Mouse (Mus musculus): ENCODE results near the gene Rccd1.
"Not testable (repeated sequence)": the region's sequence is repeated elsewhere in the genome, so short reads cannot be mapped to it uniquely, and the experiment has no call there.

The Rccd1 gene

DNA sequence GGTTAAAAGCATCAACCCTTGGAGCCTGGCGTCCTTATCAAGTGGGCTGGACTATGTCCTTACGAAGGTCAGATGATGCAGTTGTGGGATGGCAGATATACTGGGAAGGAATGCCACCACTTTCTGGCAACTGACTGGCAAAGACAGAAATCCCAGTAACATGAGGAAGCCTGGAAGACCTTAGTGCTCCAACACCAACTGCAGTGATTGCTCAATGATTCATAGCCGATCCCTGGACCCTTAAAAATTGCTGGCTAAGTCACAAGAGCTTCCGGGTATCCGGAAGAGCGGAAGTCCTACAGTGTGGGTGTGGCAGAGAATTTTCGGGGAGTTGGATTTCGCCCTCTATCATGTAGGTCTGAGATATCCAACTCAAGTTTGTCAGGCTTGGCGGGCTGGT lies 21.9 kb upstream of the Rccd1 start:
- no peak for DNase-seq (ENCODE audit: low spot score in 2 of 2)

DNA sequence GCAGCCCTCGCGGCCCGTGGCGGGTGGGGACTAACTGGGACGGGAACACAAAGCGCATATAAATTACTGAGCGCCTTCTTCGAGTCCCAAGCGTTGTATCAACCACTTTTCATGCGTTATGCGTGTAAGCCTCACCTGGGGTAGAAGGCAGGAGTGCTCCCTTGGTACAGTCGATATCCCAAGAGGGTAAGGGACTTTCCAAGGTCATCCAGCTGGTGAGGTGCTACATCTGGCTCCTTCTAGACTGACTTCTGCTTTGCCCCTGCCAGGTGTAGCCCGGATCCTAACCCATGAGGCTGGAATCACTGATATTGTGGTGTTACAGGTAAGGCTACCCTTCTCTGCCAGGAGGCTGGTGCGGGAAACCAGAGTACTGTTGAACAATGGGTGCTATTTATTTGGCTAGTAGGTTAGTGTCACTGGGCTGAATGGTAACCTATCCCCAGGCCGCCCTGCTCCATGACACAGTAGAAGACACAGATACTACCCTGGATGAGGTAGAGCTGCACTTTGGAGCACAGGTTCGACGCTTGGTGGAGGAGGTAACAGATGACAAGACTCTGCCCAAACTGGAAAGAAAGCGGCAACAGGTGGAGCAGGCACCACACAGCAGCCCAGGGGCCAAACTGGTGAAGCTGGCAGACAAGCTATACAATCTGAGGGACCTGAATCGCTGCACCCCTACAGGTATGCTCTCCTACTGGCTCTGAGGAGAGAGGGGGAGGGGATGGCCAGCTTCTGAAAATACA lies 19.2 kb upstream of the Rccd1 start:
- no peak for DNase-seq (ENCODE audit: low spot score in 2 of 2)

DNA sequence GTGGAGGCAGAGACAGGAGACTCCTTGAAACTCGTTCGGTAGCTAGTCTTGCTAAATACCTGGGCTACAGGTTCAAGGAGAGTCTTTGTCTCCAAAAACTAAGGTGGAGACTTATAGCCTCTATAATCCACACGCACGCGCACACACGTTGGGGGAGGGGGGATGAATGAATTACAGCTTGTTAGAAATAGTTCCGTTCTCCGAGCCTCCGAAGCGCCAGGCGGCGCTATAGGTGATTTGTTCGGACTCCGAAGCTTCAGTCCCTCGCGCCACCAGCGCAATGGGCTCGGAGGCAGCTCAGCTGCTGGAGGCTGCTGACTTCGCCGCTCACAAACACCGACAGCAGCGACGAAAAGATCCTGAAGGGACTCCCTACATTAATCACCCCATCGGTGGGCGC lies 18.6 kb upstream of the Rccd1 start, which contains the start of gene Hddc3:
Hddc3 (plus strand) TSS at position 247 of the 400 bp plus-strand sequence.
- peak; percentile 91 to 97 for DNase-seq (ENCODE audit: low spot score in 2 of 2)

DNA sequence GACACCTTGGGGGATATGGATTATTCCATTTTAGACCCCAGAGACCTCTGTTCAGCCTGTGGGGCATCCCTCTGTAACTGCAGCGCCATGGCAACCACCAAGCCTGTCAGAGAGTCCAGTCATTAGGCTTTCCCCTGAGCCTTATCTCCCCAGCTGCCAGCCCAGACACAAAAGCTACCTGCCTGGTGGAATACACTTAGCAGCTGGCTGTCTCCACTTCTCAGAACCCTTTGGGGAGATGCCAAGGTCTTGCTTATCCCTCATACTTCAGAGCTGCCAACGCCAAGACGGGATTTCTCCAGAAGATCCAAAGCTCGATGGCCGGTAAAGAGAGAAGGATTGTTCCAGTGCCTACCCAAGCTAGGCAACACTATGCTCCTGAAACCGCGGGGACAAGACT lies 17.5 kb upstream of the Rccd1 start:
- no peak for DNase-seq (ENCODE audit: low spot score in 2 of 2)

DNA sequence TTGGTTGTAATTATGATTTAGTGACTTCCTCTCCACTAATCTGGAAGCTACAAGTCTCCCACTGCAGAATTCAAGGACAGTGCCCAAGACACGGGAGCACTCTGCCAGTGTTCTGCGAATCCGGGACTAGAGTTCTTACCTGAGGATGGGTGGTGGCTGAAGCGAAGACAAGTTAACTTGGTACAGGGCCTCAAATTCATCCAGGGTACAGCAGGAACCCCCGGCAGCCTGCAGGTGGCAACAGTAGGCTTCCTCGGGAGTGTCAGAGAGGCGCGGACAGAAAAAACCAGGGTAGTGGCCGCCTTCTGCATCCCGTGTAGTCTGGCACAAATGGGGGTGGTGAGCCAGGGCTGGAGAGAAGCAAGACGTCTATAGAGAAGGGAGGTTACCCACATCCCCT lies 16.5 kb upstream of the Rccd1 start, which contains the start of gene Unc45a:
Unc45a (minus strand) TSS at position 213 of the 400 bp plus-strand sequence.
- DNase-seq (ENCODE audit: low spot score in 2 of 2), result peak in 1 of 2 experiments; percentile 54

DNA sequence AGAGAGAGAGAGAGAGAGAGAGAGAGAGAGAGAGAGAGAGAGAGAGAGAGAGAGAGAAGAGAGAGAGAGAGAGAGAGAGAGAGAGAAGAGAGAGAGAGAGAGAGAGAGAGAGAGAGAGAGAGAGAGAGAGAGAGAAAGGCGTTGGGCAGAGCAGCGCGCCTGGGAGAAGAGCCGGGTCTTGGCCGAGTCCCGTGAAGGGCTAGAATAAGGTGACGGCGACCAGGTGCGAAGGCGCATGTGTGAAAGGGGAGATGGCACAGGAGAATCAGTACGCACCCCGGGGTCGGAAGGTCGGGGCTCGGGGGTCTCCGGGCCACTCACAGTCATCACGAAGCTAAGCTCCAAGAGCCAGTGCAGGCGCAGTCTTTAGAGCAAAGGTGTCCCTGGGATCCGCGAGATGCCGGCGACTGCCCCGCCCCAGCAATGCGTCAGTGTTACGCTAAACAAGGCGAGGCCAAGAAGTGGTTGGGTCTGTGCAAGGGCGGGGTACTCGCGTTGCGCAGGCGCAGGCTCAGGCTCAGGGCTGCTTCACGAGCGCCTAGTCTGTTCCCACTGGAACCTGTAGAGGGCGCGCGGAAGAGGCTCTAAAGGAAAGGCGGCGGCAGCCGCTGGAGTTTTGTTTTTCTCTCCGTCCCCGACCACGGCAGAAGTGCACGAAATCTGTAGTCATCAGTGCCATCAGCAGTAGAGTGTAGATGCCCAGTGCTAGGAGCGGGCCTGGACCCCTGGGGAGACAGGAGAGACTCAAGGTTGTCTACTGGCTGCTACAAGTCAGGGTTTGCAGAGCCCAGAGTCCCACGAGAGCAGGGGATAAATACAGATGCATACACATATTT lies 15.8 kb upstream of the Rccd1 start:
- DNase-seq (ENCODE audit: low spot score in 2 of 2), result peak; percentile 95 to 98

DNA sequence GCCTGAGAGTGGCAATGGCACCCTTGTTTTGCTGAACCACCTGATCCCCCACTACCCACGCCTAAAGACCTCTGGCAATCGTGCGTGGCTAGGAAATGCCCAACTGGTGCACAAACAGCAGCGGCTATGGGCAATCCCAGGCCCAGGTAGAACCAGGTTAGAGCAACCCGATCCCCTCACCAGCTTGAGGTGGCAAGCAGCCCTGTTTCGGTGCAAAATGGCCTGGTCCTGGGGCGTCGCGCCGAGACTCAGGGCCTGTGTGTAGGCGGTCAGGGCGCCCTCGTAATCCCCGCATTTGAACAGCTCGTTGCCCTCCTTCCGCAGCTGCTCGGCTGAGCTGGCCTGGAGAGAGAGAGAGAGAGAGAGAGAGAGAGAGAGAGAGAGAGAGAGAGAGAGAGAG lies 15.1 kb upstream of the Rccd1 start:
- DNase-seq (ENCODE audit: low spot score in 2 of 2), result peak in 1 of 2 experiments; percentile 40

DNA sequence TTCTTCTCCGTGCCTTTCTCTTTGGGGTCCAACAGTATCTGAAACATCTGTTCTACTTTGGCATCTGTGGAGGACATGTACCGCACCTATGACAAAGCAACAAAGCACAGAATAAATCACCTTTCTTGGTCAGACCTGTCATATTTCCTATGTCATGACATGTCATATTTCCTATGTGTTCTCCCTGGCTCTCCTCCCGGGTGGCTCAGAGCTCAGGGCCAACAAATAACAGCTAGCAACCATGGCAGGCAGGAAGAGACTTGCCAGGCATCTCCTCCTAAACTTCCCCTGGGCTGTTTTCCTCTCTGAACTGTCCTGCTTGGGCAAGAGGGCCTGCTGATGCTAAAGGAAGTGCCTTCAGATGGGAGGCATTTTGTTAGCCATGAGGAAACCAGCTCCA lies 12.7 kb upstream of the Rccd1 start:
- no peak for DNase-seq (ENCODE audit: low spot score in 2 of 2)

DNA sequence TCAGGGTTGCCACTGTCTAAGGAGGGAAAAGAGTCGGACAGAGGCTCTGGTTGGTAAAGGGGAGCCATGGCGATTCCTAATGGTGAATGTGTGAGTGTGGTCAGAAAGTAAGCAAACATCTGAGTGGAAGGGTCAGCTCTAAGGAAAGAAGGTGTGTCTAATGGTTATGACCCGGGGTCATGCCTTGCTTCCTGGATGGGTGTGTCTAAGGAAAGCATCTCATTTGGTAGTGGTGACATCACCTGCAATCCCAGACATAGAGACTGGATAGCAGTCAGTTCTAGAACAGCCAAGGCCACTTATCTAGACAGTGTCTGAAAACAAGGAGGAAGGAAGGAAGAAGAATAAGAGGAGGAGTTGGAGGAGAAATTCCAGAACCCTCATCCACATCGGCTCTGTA lies 10.6 kb upstream of the Rccd1 start:
- no peak for DNase-seq (ENCODE audit: low spot score in 2 of 2)

DNA sequence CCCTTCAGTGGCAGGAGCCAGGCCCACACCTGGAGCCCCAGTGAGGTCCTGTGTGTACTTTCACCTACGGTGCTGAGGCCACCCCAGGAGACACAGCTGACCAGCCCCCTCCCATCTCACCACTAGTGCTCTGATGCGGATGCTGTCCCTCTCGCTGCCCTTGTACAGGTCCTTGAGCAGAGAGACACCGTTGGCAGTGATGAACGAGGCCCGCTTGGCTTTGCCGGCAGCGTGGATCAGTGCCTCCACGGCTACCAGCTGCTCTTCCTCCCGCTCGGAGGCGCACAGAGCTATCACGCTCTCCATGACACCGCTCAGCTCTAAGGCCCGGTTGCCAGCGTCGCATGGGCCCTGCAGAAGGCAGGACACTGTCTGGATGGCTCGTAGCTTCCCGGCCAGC lies 7.2 kb upstream of the Rccd1 start:
- DNase-seq (ENCODE audit: low spot score in 2 of 2), result no peak

DNA sequence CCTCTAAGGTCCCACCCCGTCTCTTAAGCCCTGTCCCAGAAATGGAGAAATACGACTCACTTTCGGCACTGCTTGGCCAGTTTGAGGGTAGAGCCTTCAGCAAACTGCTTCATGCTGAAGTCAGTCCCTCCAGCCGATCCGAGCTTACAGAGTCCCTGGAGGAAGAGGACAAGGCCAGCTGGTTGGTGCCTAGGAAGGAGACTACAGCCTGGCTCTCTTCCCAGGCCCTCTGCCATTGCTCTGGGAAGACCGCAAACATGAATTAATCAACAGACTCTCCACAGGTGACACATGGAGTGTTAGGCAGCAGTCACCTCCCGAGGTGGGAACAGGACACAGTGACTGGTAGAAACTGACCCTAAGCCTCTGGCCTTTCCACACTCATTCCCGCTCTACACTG lies 6.0 kb upstream of the Rccd1 start:
- no peak for DNase-seq (ENCODE audit: low spot score in 2 of 2)

DNA sequence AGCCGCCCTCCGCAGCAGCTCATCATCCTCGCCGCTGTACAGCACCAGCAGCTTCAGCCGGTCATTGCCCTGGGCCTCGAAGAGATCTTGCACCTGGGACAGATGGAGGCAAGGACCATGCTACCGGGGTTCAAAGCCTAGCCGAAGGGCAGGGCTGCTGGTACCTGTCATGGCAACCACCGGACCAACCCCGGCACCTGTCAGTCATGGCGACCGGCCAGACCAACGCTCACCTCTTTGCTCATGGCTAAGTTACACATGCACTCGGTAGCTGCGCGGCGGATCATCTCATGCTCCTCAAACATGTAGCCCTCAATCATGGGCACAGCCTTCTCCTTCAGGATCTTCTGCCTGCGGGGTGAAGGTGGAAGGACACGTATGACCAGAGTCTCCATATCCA lies 1.8 kb upstream of the Rccd1 start:
- DNase-seq (ENCODE audit: low spot score in 2 of 2), result no peak

DNA sequence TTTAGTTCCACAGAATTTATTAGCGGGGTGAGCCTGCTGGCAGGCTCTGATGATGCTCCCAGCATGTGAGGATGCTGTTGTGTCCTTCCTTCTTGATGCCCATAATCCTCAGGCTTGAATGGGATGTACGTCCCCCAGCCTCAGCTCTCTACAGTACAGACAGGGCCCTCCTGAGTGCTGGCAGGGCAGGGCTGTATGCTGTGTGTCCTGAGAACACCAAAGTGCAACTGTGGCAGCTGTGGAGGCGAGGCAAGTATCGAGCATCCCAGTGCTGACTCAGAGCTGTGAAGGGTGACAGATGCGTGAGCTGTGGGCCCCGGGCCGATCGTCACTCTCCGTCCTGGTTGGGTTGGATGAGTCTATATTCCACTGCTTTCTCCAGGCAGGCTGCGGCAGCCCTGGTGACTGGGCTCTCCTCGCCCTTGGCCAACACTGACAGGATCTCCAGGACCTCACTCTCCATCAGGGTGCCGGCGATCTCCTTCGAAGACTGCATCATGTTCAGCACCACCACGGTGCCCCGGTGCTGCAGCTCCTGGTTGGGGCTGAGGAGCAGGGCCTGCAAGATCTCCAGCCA lies 1.1 kb upstream of the Rccd1 start:
- DNase-seq (ENCODE audit: low spot score in 2 of 2), result no peak

DNA sequence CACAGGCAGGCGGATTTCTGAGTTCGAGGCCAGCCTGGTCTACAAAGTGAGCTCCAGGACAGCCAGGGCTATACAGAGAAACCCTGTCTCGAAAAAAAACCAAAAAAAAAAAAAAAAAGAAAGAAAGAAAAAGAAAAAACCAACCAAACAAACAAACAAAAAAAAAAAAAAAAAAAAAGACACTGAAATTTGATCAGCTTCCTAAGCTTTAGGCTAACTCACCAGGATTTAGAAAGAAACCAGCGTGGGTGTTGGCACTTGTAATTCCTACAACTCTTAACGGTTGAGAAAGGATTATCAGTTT lies 514 bp upstream of the Rccd1 start:
- DNase-seq (ENCODE audit: low spot score in 2 of 2), result not testable (repeated sequence)

DNA sequence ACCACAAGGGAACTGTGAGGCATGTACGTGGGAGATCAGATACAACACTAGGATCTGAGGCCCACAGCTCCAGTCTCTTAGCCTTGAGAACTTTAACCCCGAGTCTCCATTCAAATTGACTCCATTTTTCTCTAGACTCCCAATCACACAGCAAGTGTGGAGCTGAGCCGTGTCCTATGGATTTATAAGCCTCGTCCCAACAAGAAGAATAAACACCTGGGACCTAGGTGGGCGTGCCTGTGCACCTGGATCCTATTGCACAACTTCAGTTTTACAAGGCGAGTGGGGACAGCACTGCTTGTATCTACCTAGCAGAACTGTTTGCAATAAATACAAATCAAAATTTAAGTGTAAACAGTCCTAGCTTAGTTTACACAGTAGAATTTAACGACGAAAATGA lies 918 bp downstream of the Rccd1 start:
- no peak for DNase-seq (ENCODE audit: low spot score in 2 of 2)

DNA sequence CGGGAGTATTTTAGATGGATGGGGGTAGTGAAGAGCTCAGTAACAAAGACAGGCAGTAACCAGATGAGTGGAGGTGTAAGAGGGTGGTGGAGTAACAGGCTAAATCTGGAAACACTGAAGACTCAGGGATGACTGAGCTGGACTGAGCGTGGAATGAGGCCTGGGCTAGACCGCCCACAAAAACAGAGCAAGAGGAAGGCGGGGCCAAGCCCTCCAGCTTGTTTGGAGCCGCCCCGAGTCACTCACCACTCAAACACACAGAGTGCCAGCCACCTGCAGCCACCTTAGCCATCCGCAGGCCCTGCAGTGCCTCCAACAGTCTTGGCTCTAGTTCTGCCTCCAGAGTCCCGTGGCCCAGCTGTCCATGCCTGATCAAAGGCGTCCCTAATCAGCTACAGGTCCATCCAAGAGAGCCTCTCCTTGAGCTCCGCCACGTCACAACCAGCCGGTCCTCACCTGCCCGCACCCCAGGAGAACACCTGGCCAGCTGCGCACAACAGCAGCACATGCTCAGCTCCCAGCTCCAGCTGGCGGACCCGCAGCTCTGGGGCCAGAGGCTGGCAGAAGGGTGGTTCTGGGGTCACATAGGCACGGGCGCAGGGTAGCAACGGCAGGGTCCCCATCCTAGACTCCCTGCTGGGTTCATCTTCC lies 4.3 kb downstream of the Rccd1 start:
- DNase-seq (ENCODE audit: low spot score in 2 of 2), result no peak

DNA sequence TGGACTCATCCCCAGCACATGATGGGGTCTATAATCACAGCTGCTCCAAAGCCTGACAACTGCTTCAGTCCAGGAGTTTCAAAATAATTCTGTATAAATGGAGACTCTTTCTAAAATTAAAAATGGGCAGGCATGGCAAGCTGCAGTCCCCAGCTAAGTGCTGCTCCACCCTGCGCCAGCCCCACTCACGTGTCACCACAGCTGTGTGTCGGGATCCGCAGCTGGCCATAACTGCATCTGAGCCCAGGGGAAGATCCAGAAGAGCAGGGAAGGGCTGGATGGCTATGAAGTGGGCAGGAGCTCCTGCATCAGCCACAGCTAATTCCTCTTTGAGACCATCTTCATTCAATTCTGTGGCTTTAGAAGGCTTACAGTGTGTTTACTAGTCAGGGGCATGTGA lies 5.6 kb downstream of the Rccd1 start:
- DNase-seq (ENCODE audit: low spot score in 2 of 2), result no peak

DNA sequence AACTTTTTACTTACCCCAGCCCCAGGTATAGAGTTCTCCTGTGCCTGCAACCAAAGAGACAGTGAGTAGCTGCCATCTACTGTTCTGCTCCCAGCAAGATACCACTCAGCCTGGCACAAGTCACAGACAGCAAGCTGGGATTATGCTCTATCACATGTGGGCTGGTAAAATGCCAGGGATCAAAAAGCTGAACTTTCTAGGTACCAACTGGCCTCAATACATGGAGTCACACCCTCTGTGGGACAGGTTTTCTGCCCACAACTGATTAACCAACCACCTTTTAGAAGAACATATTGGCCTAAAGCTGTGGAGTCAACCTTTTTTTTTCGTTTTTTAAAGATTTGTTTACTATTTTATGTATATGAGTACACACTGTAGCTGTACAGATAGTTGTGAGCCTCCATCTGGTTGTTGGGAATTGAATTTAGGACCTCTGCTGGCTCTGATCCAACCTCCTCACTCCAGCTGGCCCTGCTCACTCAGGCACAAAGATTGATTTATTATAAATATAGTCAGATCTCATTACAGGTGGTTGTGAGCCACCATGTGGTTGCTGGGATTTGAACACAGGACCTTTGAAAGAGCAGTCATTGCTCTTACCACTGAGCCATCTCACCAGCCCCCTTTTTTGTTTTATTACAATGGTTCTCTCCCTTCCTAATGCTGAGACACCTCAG lies 6.7 kb downstream of the Rccd1 start:
- no peak for DNase-seq (ENCODE audit: low spot score in 2 of 2)

DNA sequence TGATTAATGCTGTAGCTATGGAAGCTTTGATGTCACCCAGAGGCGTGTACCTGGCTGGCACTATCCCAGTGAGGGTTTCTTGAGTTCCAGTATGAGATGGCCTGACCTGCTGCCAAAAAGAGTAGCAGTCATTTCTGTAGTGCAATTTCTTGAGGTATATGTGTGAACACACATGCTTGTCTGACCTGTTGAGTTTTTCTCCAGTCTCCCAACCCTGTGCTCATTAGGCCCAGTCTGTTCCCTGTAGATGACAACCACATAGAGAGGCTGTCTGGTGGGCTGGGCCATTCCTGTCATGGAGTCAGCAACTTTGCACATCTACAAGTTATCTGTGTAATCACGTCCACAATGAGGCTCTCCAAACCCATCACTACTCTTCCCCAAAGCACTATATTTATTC lies 8.5 kb downstream of the Rccd1 start:
- no peak for DNase-seq (ENCODE audit: low spot score in 2 of 2)

DNA sequence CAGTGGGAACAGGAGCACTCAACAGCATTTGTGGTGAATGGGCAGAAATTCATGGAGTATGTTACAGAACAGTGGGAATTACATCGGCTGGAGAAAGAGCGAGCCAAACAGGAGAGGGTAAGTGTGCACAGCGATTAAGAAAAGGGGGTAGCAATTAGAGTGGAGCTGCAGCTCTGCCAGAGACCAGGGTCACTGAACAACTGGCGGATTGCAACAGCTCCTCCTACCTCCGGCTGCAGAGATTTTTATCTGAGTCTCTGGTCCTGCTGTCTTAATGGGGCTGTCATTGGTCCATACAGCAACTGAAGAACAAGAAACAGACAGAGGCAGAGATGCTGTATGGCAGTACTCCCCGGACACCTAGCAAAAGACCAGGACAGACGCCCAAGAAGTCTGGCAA lies 13.5 kb downstream of the Rccd1 start:
- DNase-seq (ENCODE audit: low spot score in 2 of 2), result no peak

DNA sequence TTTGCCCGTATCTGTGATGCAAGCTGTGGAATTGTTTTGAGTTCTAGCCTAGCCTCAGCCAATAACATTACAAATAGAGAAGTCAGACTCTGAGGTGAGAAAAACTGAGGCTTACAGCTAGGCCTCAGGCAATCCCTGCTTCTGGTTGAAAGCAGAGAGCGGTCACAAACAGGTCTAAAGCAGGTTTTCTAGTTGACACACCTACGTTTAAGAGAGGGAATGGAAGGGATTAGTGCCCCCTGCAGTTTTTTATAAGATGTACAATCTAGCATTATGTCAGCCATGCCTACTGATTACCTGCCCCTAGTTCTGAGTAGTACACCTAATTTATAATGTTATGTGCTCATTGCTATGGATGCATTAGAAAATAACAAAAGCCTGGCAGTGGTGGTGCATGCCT lies 16.5 kb downstream of the Rccd1 start:
- no peak for DNase-seq (ENCODE audit: low spot score in 2 of 2)

DNA sequence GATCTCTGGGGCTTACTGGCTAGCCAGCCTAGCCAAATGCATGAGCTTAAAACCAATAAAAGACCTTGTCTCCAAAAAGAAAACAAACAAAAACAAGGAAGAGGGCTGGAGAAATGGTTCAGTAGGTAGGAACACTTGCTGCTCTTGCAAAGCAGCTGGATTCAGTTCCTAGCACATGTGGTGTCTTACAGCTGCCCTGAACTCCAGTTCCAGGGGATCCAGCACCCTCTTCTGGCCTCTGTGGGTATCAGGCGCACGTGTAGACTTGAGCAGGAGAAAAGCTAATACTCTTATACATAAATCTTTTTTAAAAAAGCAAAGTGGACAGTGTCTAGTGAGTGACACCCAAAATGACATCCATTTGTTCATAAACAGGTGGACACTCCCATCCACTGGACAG lies 22.7 kb downstream of the Rccd1 start:
- no peak for DNase-seq (ENCODE audit: low spot score in 2 of 2)

Measured in cerebellum, postnatal 4 days (tissue).